Mouse (Mus musculus) thymus, adult 2 months (tissue): ENCODE measurements at regions not wholly inside any gene's neighbourhood (a gene's known extent, or its start where the extent isn't known, plus 50 kb on each side); places are given as distances from the start of the nearest gene placed in this dataset.

Source experiments
- CTCF ChIP-seq: fragments of 200-500 bp; IDR thresholded peaks from 2 replicates; pipeline ENCODE4 v1.5.1; 2012; ENCODE audit warnings: mild to moderate bottlenecking, control low read depth, low read length, moderate library complexity, borderline replicate concordance; ENCODE audit not compliant: control insufficient read depth, poor library complexity, insufficient read depth; ENCODE audit errors: extremely low read depth
- POLR2A ChIP-seq: fragments of 200-500 bp; IDR thresholded peaks from 2 replicates; pipeline ENCODE4 v1.6.1; 2012; ENCODE audit warnings: mild to moderate bottlenecking, low read length, control low read depth, moderate library complexity; ENCODE audit not compliant: control insufficient read depth, poor library complexity, insufficient read depth; ENCODE audit errors: extremely low read depth

DNA sequence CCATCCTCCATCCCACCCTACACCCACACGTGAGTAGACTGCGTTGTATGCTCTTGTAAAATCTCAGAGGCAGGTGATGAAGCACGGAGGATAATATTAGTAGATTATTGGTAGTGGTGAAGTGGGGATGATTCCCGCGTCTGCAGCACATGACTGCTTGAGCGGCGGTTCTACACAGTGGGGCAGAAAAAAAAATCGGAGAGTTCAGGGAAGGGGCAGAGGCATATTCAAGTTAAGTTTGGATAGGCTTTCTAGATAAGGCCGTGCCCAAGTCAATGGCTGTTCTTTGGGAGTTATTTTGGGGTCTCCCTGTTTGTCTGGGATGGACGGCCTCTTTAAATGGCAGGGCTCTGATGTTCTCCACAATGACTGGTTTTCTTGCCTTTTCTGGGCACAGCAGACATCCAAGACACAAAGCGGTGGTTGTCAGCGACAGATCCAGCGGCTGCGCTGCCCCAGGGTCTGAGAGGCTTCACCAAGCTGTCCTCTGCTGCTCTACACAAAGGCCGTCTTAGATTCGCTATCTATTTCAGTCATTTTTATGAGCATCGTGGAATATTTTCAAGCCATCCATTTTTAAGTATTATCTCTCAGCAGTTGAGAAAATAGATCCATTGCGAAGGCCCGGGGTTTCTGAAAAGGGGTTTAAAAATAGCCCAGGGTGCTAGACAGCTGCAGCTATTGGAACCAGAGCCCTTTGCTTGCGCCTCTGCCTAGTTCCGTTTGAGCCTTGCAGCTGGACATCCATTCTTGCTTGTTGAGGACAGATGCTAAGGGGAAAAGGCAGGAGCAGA lies 284.6 kb downstream of the Gm49356 start:
- no peak for TF ChIP-seq CTCF
- no peak for TF ChIP-seq POLR2A
